Mouse (Mus musculus): Measurements from ENCODE around the gene Noc4l.

The Noc4l gene

GRCm38 (mm10) chr5:110652719-110653648, at the start of gene Noc4l, which contains the start of gene Ddx51:
TSS of gene Noc4l (minus strand) at chr5:110653417.
TSS of gene Ddx51 (plus strand) at chr5:110653451.
- peak; percentile 96 for DNase-seq

DNA sequence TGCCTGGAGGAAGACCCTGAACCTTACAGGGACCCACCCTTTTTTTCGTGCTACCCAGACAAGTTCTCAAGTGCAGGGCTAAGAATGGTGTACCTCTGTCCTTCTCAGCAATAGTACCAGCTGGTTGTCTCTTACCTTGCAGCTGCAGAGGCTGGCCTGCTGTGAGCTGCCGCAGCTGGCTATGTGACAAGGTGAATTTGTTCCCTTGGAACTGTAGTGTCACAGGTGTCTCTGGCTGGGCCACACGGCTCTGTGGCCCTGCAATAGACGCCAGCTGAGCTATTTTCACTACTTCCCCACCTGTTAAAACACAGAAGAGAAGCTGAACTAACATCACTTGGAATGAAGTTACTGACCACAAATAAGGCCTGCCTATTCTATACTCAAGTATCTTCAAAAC, 45.4 kb upstream of the Noc4l start:
- DNase-seq: no peak

DNA sequence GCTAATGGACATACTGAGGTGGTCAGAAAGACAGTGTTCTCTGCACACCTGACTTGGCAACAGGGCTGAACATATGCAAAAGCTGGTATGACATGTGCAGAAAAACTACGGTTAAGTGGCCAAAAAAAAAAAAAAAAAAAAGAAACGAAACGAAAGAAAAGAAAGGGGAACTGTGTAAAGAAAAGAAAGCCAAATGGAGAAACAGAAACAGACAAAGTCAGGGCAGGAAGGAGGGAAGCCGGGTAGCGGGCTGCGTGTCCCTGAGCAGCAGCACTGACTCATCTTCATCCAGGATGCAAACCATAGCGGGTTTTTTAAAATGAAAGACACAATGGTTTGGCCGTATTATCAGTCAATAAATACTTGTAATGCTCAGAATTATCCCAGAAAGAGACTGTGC, 28.8 kb upstream of the Noc4l start:
- DNase-seq: no peak

DNA sequence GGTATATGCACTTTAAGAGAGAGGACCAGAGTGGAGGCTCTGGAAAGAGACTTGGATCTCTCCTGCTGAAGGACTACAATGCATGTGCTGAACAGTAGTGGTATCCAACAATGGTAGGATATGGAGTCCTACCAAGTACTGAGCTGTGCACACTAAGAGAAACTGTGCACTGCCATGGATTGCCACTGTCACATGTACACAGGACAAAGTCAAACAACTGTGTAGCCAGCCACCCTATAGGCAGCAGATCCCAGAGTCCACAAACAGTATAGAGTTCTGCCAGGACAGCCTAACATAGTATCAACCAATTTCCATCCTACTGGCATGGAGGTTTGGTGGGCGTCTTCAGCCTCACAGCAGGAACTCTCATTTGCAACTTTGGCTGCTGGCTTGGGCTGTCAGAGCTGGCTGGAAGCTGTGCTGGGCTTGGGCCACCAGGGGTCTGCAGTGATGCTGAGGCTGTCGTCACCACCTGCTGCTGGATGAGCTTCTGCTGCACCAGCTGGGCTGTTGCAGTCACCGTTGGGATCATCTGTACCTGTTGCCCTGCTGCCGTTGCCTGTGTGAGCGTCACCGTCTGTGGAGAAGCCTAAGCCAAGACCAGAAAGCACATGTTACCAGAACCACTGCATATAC, 12.4 kb upstream of the Noc4l start:
- no peak for DNase-seq

DNA sequence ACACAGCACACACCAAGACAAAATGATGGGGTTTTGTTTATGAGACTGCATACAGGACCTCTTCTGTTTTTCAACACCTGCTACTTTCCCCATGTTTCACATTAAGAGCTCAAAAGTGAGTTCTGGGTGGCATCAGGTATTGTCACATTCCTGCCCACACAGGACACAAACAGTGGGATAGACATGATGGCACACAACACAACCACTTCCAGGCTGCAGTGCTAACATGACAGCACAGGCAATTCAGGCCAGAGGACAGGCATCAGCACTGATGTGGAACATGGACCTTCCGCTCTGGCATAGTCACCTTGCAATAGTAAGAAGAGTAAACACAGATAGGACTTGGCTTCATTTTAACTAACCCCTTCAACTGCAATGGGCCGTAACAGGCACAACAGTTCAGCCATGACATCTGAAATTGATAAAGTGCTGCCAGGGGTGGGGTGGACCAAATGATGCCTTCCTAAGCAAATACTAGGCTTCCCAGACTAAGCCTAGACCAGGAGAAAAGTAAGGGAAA, 11.6 kb upstream of the Noc4l start:
- DNase-seq: no peak

DNA sequence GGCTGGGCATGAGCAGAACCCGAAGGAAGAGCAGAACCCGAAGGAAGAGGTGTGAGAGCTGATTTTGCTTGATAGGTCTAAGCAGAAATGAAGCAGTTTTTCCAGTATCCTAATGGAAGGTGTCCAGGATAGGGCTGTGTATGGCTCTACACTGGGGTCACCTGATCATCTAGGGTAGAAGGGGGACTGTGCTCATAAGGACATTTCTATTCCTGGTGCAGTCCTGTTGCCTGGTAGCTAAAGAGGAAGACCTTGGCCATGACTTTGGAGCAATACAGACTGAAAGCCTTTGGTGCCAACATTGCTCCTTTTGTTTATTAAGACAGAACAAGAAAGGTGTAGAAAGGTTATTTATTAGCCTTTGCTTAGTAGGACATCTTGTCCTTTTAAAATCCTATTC, 10.8 kb upstream of the Noc4l start:
- no peak for DNase-seq

DNA sequence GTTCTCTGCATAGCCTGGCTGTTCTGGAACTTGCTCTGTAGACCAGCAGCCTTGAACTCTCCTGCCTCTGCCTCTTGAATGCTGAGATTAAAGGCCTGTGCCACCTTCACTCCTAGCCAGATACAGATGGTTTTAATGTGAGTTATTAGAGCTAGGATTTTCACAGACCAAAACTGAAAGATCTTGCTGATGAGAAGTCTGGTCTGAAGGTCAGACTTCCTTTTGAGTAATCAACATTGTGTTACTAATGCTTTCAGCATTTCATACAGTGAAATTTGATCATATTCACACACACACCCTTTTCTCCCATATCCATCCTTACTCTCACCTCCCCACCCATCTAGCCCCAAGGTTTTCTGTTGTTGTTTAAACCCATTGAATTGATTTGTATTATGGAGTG, 6.5 kb upstream of the Noc4l start:
- DNase-seq: no peak

DNA sequence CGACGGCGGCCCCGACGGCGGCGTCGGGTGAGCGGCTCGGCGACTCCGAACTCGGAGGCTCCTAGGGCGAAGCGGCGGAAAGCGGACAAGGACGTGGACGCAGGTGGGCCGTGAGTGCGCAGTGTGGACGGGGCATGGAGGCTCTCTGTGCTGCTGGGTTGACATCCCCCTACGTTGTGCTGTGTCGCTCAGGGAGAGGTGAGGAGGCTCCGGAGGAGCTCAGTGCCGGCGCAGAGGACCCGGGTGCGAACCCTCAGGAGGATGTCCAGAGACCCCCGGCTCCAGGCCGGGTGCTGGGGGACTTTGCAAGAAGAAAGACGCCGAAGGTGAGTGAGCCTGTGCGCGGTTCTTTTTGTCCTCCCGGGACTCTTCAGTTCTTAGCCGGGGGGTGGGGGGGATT, 469 bp upstream of the Noc4l start:
- no peak for DNase-seq

DNA sequence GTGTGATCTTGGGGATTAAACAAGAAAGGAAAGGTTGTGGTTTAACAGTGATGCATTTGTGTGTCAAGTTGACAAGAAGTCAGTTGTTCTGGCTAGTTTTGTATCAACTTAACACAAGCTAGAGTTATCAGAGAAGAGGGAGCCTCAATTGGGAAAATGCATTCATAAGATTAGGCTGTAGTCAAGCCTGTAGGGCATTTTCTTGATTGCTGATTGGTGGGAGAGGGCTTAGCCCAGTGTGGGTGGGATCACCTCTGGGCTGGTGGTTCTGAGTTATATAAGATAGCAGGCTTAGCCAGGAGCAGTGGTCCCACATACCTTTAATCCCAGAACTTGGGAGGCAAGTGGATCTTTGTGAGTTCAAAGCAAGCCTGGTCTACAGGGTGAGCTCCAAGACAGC, 6.8 kb downstream of the Noc4l start:
- DNase-seq: no peak

- peak; percentile 37 to 79 for DNase-seq
Observed at GRCm38 (mm10) chr5:110639459-110639858, 13.8 kb downstream of the Noc4l start.

- DNase-seq: no peak
Observed at GRCm38 (mm10) chr5:110638306-110639074, 14.7 kb downstream of the Noc4l start.

DNA sequence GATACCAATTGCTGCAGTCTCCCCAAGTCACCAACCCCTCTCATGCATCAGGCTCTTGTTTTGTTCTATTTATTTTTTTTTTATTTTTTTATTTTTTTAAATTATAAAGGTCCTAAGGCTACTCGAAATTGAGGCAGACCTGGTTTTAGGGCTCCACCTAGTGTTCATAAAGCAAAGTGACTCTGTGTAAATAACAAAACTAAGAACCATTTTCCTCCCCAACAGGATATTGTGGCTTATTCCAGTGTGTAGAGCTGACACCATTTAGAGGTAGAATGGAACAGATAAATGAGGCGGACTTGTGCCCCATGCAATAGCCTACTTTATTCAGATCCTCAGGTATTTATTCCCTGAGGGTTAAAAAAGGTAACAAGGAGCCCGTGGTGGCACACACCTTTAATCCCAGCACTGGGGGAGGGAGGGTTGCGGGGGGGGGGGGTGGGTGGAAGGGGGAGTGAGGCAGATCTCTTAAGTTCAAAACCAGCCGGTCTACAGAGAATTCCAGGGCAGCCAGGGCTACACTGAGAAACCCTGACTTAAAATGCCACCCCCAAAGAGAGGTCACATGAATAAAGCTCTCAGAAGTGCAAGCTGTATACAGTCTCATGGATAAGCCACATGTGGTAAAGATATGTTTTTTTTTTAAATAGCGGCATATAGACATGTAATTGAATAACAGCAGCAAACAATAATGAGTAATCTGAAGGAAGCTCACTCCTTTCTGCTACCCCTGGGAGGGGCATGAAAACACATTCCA, 17.1 kb downstream of the Noc4l start:
- DNase-seq: no peak

GRCm38 (mm10) chr5:110629525-110630120, 23.6 kb downstream of the Noc4l start:
- no peak for DNase-seq

DNA sequence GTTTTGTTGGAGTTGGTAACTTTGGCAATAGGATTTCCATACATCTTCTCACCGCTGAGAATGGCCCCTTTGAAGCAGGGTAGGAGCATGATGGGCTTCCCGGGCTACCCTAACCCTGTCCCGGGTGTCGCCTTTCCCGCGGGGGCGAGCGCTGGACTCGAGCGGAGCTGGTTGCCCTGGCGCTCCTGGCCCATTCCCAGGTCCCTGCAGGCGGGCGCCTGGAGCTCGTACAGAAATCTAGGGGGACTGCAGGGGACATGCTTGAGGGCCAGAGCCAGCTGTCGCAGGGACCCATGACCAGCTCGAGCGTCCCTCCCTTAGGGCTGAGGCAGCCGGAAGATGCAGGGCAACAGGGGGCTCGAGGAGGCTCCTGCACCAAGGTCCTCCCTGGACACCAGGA, 25.1 kb downstream of the Noc4l start:
- no peak for DNase-seq

DNA sequence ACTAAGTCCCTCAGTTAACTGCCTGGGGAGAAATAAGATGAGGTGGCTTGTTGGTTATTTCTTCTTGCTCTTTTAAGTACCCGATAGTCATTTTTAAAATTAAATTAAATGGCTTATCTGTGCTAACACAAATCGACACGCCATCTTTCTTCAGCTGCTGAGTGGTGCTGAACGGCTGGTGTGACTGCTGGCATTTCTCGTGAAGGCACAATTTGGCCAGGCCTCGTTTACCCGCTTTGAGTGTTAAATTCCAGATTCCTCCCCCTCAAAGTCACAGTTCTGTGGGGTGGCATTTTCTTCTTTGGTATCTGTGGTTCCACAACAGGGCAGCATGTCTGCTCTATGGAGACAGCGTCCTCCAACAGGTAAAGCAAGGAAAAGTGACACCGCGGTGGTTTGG, 25.9 kb downstream of the Noc4l start:
- DNase-seq: no peak

DNA sequence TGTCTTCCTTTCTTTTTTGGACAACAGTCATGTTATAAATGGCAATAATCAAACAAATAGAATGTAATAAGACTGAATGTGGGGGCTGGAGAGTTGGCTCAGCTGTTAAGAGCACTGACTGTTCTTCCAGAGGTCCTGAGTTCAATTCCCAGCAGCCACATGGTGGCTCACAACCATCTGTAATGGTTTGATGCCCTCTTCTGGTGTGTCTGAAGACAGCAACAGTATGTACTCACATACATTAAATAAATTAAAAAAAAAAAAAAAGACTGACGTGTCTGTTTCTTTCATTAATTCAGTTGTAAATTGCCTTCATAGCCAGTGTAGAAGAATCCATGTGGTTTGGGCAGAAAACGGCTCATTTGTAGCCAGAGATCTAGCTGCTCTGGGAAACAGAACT, 28.9 kb downstream of the Noc4l start:
- no peak for DNase-seq

GRCm38 (mm10) chr5:110619226-110619625, 34.0 kb downstream of the Noc4l start:
- DNase-seq: no peak

DNA sequence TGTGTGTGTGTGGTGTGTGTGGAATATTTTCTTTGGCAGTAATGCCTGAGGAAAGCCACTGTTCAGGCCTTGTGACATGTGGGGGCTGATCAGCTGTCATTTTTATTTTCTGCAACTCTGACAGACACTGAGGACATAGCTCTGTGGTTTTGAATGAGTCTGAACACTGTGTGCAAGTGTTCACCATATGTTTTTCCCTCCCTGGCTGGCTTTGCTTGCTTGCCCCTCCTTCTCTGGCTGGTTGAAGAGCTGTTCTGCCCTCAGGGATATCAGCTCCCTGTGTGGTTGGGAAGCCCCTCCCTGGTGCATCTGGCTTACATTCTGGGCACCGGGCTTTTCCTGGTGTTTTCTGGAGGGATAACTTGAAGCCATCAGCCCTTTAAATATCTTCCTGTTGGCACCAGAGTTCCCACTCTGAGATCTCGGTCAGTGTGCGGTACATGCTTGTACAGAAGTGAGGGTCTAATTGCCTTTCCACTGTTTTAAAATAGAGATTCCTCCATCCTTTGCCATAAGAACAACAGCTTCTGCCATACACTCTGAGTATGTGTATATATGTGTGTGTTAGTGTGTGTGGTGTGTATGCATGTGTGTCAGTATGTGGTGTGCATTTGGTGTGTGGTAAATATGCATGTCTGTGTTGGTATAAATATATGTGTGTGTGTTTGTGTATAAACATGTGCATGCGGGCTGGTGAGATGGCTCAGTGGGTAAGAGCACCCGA, 41.6 kb downstream of the Noc4l start:
- no peak for DNase-seq

DNA sequence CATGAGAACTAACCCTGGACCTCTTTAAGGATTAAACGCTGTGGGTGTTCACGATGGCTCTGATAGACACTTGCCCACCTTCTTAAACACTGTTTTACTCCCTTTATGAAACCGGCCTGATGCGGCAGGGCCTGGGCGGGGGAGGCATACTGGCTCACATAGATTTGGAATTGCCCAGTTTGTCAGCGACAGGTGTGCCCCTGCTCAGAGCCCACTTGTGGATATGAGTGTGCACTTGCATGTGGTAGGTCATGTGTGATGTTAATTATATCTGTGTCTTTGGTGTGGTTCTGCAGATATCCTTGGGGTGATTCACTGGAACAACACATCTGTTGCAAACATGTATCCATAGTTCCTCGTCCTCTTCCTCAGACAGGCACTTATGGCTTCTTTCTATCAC, 42.7 kb downstream of the Noc4l start:
- DNase-seq: no peak

DNA sequence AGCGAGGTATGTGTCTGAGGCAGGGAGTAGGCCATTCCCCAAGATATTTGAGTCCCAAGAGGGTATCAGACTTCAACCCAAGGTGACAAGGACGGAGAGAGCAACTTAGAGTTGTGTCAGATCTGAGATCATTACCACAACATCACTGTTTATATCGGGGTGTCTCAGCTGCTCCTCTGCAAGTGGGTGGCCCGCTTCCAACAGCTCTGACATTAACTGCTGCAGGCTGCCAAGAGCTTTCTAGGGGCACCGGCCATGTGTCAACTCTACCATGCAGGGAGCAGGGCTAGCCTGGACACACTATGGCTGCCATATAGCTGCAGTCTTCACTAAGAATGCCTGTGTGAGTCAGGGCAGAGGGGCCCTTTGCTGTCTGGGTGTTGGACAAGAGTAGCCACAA, 43.3 kb downstream of the Noc4l start:
- no peak for DNase-seq

DNA sequence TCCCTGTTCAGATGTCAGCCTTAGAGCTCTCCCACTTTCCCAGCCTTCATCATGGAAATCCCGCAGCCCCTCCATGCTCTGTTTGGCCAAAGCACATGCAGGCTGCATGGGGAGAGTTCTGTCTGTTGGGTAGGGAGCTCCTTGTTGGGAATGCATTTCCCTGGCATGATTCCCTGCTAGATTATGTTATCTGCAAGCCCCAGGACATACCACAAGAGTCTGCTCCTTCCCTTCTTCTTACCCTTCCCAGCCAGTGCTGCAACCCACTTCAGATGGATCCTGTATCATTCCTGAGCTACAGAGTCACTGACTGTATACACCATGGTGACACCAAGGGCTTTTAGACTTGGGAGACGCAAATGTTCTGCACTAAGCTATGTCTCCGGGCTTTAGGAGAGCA, 43.8 kb downstream of the Noc4l start:
- DNase-seq: no peak
